Mouse (Mus musculus) intestine, embryonic 16.5 days (tissue): ENCODE measurements around the gene Kcng3. TPM values are rescaled to one million over a fixed set of nuclear protein-coding genes. Genes with fewer than 3 reads are reported as not detected.

Experiments
- ATAC-seq: fragments of 200-750 bp; cut with Nextera tagmentation; 2 replicates; pipeline ENCODE4 v1.8.0; 2017; ENCODE audit warnings: moderate TSS enrichment, moderate library complexity
- H3K27ac ChIP-seq: fragments of 300-500 bp; sonication (generic); 2 replicates; pipeline ENCODE4 v1.5.1; 2014; ENCODE audit warnings: mild to moderate bottlenecking, low read length
- H3K27me3 ChIP-seq: fragments of 300-500 bp; sonication (generic); replicated peaks from 2 replicates; pipeline ENCODE4 v1.6.1; 2014; ENCODE audit warnings: low read length, control low read depth, mixed read lengths; ENCODE audit not compliant: control insufficient read depth, insufficient read depth
- H3K36me3 ChIP-seq: fragments of 300-500 bp; sonication (generic); 2 replicates; pipeline ENCODE4 v1.6.1; 2014; ENCODE audit warnings: low read length, control low read depth; ENCODE audit not compliant: control insufficient read depth, insufficient read depth
- H3K4me1 ChIP-seq: fragments of 300-500 bp; sonication (generic); 2 replicates; pipeline ENCODE4 v1.6.1; 2014; ENCODE audit warnings: low read length, control low read depth, mixed read lengths; ENCODE audit not compliant: control insufficient read depth, insufficient read depth
- H3K4me2 ChIP-seq: fragments of 300-500 bp; sonication (generic); 2 replicates; pipeline ENCODE4 v1.6.1; 2014; ENCODE audit warnings: low read depth, low read length, control low read depth
- H3K4me3 ChIP-seq: fragments of 300-500 bp; sonication (generic); 2 replicates; pipeline ENCODE4 v1.5.1; 2014; ENCODE audit warnings: mild to moderate bottlenecking, low read length
- H3K9ac ChIP-seq: fragments of 300-500 bp; sonication (generic); 2 replicates; pipeline ENCODE4 v1.6.1; 2014; ENCODE audit warnings: low read depth, low read length
- H3K9me3 ChIP-seq: fragments of 300-500 bp; sonication (generic); 2 replicates; pipeline ENCODE4 v1.6.1; 2016; ENCODE audit warnings: low read length, control low read depth; ENCODE audit not compliant: control insufficient read depth
- WGBS: fragments of 180-500 bp; shearing (Covaris S2); extraction: QIAGEN DNeasy Blood & Tissue Kit; methylation state at CpG from one replicate; pipeline ENCODE4 v1.1.7; 2014; 5-methylcytosine and 5-hydroxymethylcytosine counted together
- polyA plus RNA-seq: library from polyadenylated mRNA; unstranded; fragments of >200 nt; fragmentation: Nextera tagmentation; extraction: Ambion mirVana; gene quantifications from 2 replicates; pipeline ENCODE4 v1.2.1, GENCODE M21; 2015

Gene Kcng3
- polyA plus RNA-seq, 1 experiment from 2014 or later, result not detected

DNA sequence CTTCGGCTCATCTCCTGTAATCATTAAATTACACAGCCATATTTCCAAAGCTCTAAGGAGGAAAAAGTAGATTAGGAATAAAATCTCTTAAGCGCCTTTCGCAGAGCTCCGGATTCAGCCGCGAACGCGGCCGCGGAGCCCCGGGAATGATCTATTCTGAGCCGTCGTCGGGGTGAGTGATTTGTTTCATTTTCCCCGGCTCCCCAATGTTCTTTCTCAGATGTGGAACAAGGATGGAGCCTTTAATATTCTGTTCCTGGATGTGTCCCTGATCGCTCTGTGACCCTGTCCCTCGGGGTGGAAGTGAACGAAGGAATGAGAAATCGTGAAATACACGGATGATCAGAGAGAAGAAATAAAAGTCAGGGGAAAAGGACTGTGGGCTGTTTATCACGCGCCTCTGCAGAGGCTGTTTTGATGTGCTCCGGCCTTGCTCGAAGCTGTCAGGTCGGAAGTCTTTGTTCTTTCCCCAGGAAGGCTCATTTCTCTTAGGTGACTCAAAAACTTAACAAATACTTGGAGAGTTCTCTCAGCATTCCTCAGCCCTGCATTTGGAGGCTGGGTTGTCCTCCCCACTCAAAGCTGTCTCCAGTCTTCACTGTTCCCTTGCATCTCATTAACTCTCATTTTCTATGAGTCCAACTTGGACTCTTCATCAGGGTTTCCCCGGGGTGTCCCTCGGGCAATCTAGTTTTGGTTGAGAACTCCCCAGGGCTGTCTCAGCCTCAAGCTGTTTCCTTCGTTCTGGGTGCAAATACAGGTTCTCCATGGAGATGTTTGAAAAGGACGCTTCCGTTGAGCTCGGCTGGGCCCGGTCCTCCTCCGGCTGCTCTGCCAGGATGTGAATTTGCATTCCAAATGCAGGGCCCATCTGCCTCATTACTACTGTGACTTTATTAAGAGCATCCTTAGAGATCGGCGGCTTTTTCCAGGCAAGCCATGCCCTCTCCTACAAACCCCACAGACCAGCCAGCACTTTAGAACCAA lies 85.6 kb downstream of the Kcng3 start:
- Histone ChIP-seq H3K4me3 (peak overlapping the region; percentile 41), H3K9me3 (no peaks in the 10 kb centered on the region), H3K27ac (no peak overlapping the region), H3K36me3 (no peaks in the 10 kb centered on the region), H3K27me3 (peaks cover 5% of the 10 kb centered on the region; the same call in 1 of the 2 replicates), H3K9ac (peak overlapping the region; percentile 41), H3K4me2 (peak overlapping the region; percentile 56), H3K4me1 (peaks cover 5% of the 10 kb centered on the region)
- WGBS, result 11% methylated on average over 35 of the region's 35 CpGs
- no peak for ATAC-seq

DNA sequence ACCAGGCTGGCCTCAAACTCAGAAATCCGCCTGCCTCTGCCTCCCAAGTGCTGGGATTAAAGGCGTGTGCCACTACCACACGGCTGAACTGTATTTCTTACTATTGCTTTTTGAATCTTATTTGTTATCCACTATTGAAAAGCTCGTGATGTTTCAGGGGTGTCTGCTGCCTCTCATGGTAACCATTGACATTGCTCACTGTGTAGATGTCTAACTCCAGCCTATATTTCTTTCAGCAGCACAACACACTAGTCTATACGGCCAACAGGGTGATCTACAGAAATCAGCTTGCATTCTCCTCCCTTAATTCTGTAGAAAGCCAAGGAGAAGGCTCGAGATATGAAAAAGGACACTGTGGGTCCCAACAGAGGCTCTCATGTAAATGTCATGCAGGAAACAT lies 86.4 kb downstream of the Kcng3 start:
- peaks cover 5% of the 10 kb centered on the region; the same call in 1 of the 2 replicates for H3K27me3 ChIP-seq
- H3K4me3 ChIP-seq, result no peak overlapping the region; the same call in 1 of the 2 replicates
- 65% methylated on average over 6 of the region's 6 CpGs for WGBS
- no peak for ATAC-seq
- no peaks in the 10 kb centered on the region for H3K9me3 ChIP-seq
- peak overlapping the region; percentile 56; the same call in 1 of the 2 replicates for H3K4me2 ChIP-seq
- peaks cover 5% of the 10 kb centered on the region for H3K4me1 ChIP-seq
- no peak overlapping the region for H3K9ac ChIP-seq
- H3K36me3 ChIP-seq, result no peaks in the 10 kb centered on the region
- no peak overlapping the region for H3K27ac ChIP-seq

DNA sequence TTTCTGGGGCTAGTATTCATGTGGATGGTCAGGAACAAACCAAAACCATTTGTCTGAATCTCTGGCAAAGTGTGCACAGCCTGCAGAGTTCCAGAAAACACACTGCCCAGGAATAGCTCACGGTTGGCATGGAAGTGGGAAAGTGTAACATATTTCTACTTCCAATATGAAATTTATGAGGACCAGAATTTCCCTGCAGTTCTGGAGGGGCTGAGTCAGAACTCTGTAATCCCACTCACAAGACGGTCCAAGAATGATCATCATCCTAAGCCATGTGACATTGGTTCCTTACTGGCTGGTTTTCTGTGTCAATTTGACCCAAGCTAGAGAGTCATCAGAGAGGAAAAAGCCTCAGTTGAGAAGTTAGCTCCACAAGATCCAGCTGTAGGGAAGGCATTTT lies 89.3 kb downstream of the Kcng3 start:
- H3K9me3 ChIP-seq, result no peaks in the 10 kb centered on the region
- peaks cover 2% of the 10 kb centered on the region; the same call in 1 of the 2 replicates for H3K27me3 ChIP-seq
- ATAC-seq, result no peak
- no peak overlapping the region for H3K4me2 ChIP-seq
- no peak overlapping the region for H3K4me3 ChIP-seq
- H3K27ac ChIP-seq, result no peak overlapping the region
- no peaks in the 10 kb centered on the region for H3K36me3 ChIP-seq
- peaks cover 5% of the 10 kb centered on the region for H3K4me1 ChIP-seq
- WGBS, result 76% methylated on average over 2 of the region's 2 CpGs
- H3K9ac ChIP-seq, result no peak overlapping the region

DNA sequence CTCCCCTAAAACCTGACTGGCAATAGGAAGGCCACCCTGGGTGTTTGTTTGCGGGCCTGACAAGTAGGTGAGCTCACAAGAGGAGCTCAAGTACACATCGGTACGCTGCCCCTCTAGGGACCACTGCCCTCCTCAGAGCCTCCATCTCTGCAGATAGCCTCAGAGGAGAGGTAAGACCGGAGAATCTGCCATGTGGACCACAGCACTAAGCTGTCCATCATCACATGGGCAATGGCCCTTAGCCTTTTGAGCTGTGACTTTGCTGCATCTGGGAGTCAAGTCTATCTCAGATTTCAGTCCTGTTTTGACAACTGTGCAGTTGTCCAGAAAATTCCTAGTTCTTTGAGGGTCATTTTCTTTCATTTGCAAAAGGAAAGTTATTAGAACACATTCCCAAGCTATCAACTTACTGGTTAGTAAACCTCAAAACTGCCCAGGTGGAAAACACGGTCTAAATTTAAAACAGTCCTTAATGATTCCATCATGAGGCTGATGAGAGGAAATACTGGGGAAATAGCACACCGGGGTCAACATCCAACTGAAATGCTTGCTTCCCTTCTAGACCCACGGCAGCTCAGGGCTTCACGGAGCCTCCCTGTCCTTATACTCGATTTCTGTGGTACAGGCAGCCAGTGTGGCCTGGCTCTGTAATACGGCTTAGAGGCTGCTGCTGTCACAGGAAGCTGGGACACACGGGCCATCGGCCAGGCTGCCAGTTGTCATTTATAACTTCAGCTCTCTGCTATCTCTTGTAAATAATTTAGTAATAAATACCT lies 92.2 kb downstream of the Kcng3 start:
- WGBS, result 65% methylated on average over 12 of the region's 12 CpGs
- Histone ChIP-seq H3K4me2 (no peak overlapping the region), H3K27ac (no peak overlapping the region)

DNA sequence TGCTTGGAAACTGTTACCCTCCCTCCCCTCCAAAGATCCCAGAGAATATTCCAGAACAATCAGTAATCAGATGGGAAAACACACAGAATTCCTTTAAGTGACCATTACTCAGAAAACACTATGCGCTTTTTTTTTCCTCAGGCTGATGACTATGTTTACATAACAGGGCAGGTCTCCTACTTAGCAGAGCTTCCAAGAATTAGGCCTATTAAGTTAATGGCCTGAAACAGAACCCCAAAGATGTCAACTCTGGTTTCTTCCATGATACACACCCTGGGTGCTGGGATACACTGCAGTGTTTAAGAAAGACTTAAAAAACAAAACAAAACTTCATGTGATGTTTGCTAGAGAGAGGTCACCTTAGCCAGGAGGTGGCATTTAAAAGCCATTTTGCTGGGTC lies 93.0 kb downstream of the Kcng3 start:
- H3K9me3 ChIP-seq, result no peaks in the 10 kb centered on the region
- H3K36me3 ChIP-seq, result no peaks in the 10 kb centered on the region
- H3K9ac ChIP-seq, result no peak overlapping the region
- WGBS, result 46% methylated on average over 1 of the region's 1 CpGs
- H3K27ac ChIP-seq, result no peak overlapping the region
- ATAC-seq, result no peak
- no peak overlapping the region for H3K4me3 ChIP-seq
- no peaks in the 10 kb centered on the region for H3K4me1 ChIP-seq
- no peaks in the 10 kb centered on the region for H3K27me3 ChIP-seq
- H3K4me2 ChIP-seq, result no peak overlapping the region

More for the DNA sequence above, 92.2 kb downstream of the Kcng3 start:
- Histone ChIP-seq H3K9ac (no peak overlapping the region), H3K9me3 (no peaks in the 10 kb centered on the region), H3K4me3 (no peak overlapping the region), H3K27me3 (no peaks in the 10 kb centered on the region), H3K4me1 (no peaks in the 10 kb centered on the region), H3K36me3 (no peaks in the 10 kb centered on the region)
- no peak for ATAC-seq

DNA sequence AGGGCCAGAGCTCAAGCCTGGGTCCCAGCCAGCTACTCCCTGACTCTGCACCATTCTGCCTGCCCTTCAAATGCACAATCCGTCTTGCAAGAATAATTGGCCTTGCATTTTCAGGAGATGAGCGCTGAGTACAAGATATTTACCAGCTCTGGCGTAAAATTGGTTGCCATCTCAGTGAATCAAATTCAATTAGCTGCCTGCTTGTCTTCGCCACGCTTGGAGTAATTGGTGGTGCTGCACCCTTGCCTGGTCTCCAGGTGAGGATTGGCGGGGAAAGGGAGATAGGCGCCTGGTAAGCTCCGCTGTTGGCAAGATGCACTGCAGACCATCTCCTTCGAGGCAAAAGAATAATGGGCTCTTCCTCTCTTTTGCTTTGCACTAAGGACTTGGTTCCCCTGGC lies 93.6 kb downstream of the Kcng3 start:
- no peaks in the 10 kb centered on the region for H3K27me3 ChIP-seq
- 63% methylated on average over 9 of the region's 9 CpGs for WGBS
- no peak for ATAC-seq

More for the DNA sequence above, 93.6 kb downstream of the Kcng3 start:
- Histone ChIP-seq H3K9ac (no peak overlapping the region), H3K4me2 (no peak overlapping the region), H3K4me3 (no peak overlapping the region), H3K4me1 (no peaks in the 10 kb centered on the region), H3K9me3 (no peaks in the 10 kb centered on the region), H3K27ac (no peak overlapping the region), H3K36me3 (no peaks in the 10 kb centered on the region)

Other genes starting within 250 kb of the Kcng3 start
- gene Cox7a2l, start 114.6 kb downstream of the Kcng3 start, polyA plus RNA-seq, result 189 and 191 TPM in 2 replicates
- gene Mta3, start 74.3 kb upstream of the Kcng3 start, polyA plus RNA-seq, result 33.2 and 35.0 TPM in 2 replicates
- 1.5 and 2.3 TPM in 2 replicates for gene Haao, start 216.1 kb upstream of the Kcng3 start, polyA plus RNA-seq